Mouse (Mus musculus): ENCODE measurements at regions not wholly inside any gene's neighbourhood (a gene's known extent, or its start where the extent isn't known, plus 50 kb on each side); places are given as distances from the start of the nearest gene placed in this dataset.

- H3K4me3 ChIP-seq (ENCODE audit: insufficient read depth in 1 of 2, low read depth in 1 of 2, low read length in 2 of 2, poor library complexity in 1 of 2, severe bottlenecking in 1 of 2): no peak overlapping the region
- H3K9me3 ChIP-seq (ENCODE audit: control insufficient read depth, insufficient read depth, low read depth, low read length): no peaks in the 10 kb centered on the region
- DNase-seq (ENCODE audit: low read depth, low spot score): no peak
- in situ Hi-C loops (cut with MboI; ENCODE audit: low sequenced_read_pairs in 2 of 2, unreplicated experiment in 2 of 2): no loop called here
- H3K27ac ChIP-seq (ENCODE audit: insufficient read depth, low read depth, low read length, poor library complexity, severe bottlenecking): no peak overlapping the region
- TF ChIP-seq ZC3H11A (IDR thresholded peaks at IDR 0.05; ENCODE audit: borderline replicate concordance, low read depth, low read length) (no peak), ZNF384 (IDR thresholded peaks at IDR 0.05; ENCODE audit: low read depth, low read length) (no peak), MAFK (IDR thresholded peaks at IDR 0.05; ENCODE audit: insufficient read depth, low read depth, low read length) (no peak), HCFC1 (IDR thresholded peaks at IDR 0.05; ENCODE audit: borderline replicate concordance, insufficient read depth, low read length) (no peak), CHD2 (IDR thresholded peaks at IDR 0.05; ENCODE audit: low read depth, low read length) (no peak)
- no peak overlapping the region for H3K9ac ChIP-seq (ENCODE audit: insufficient read depth, low read depth, low read length, poor library complexity, severe bottlenecking)
- H3K36me3 ChIP-seq (ENCODE audit: control insufficient read depth, insufficient read depth, low read length, poor library complexity, severe bottlenecking): no peaks in the 10 kb centered on the region
- H3K4me1 ChIP-seq (ENCODE audit: control insufficient read depth in 2 of 2, insufficient read depth in 2 of 2, low read length in 2 of 2, poor library complexity in 1 of 2): no peaks in the 10 kb centered on the region
Measured at GRCm38 (mm10) chr11:63712053-63712864, 209.8 kb downstream of the Hs3st3b1 start.

GRCm38 (mm10) chr11:63722261-63722660 is 199.8 kb downstream of the Hs3st3b1 start:
- in situ Hi-C loops (cut with MboI; ENCODE audit: low sequenced_read_pairs in 2 of 2, unreplicated experiment in 2 of 2): no loop called here
- Histone ChIP-seq H3K36me3 (ENCODE audit: control insufficient read depth, insufficient read depth, low read length, poor library complexity, severe bottlenecking) (no peaks in the 10 kb centered on the region), H3K9ac (ENCODE audit: insufficient read depth, low read depth, low read length, poor library complexity, severe bottlenecking) (no peak overlapping the region), H3K4me1 (ENCODE audit: control insufficient read depth in 2 of 2, insufficient read depth in 2 of 2, low read length in 2 of 2, poor library complexity in 1 of 2) (no peaks in the 10 kb centered on the region), H3K27ac (ENCODE audit: insufficient read depth, low read depth, low read length, poor library complexity, severe bottlenecking) (no peak overlapping the region), H3K4me3 (ENCODE audit: insufficient read depth in 1 of 2, low read depth in 1 of 2, low read length in 2 of 2, poor library complexity in 1 of 2, severe bottlenecking in 1 of 2) (no peak overlapping the region), H3K9me3 (ENCODE audit: control insufficient read depth, insufficient read depth, low read depth, low read length) (no peaks in the 10 kb centered on the region)
- TF ChIP-seq MAFK (IDR thresholded peaks at IDR 0.05; ENCODE audit: insufficient read depth, low read depth, low read length) (peak; percentile 81; the same call in 1 of the 2 replicates), ZC3H11A (IDR thresholded peaks at IDR 0.05; ENCODE audit: borderline replicate concordance, low read depth, low read length) (no peak)
- no peak for DNase-seq (ENCODE audit: low read depth, low spot score)

- H3K27ac ChIP-seq (ENCODE audit: insufficient read depth, low read depth, low read length, poor library complexity, severe bottlenecking): no peak overlapping the region
- H3K4me1 ChIP-seq (ENCODE audit: control insufficient read depth in 2 of 2, insufficient read depth in 2 of 2, low read length in 2 of 2, poor library complexity in 1 of 2): no peaks in the 10 kb centered on the region
Measured at GRCm38 (mm10) chr11:63730880-63731279, 191.2 kb downstream of the Hs3st3b1 start.

GRCm38 (mm10) chr11:63753260-63753659 is 168.8 kb downstream of the Hs3st3b1 start:
- TF ChIP-seq HCFC1 (IDR thresholded peaks at IDR 0.05; ENCODE audit: borderline replicate concordance, insufficient read depth, low read length): no peak
- TF ChIP-seq MAFK (IDR thresholded peaks at IDR 0.05; ENCODE audit: insufficient read depth, low read depth, low read length): no peak
- TF ChIP-seq CHD2 (IDR thresholded peaks at IDR 0.05; ENCODE audit: low read depth, low read length): no peak
- TF ChIP-seq ZC3H11A (IDR thresholded peaks at IDR 0.05; ENCODE audit: borderline replicate concordance, low read depth, low read length): no peak
- TF ChIP-seq ZNF384 (IDR thresholded peaks at IDR 0.05; ENCODE audit: low read depth, low read length): no peak
- no peaks in the 10 kb centered on the region for H3K9me3 ChIP-seq (ENCODE audit: control insufficient read depth, insufficient read depth, low read depth, low read length)
- H3K9ac ChIP-seq (ENCODE audit: insufficient read depth, low read depth, low read length, poor library complexity, severe bottlenecking): no peak overlapping the region
- in situ Hi-C loops (cut with MboI; ENCODE audit: low sequenced_read_pairs in 2 of 2, unreplicated experiment in 2 of 2): no loop called here
- H3K4me1 ChIP-seq (ENCODE audit: control insufficient read depth in 2 of 2, insufficient read depth in 2 of 2, low read length in 2 of 2, poor library complexity in 1 of 2): no peaks in the 10 kb centered on the region
- H3K27ac ChIP-seq (ENCODE audit: insufficient read depth, low read depth, low read length, poor library complexity, severe bottlenecking): no peak overlapping the region
- no peak overlapping the region for H3K4me3 ChIP-seq (ENCODE audit: insufficient read depth in 1 of 2, low read depth in 1 of 2, low read length in 2 of 2, poor library complexity in 1 of 2, severe bottlenecking in 1 of 2)
- H3K36me3 ChIP-seq (ENCODE audit: control insufficient read depth, insufficient read depth, low read length, poor library complexity, severe bottlenecking): no peaks in the 10 kb centered on the region
- no peak for DNase-seq (ENCODE audit: low read depth, low spot score)

More at GRCm38 (mm10) chr11:63730880-63731279, 191.2 kb downstream of the Hs3st3b1 start:
- Histone ChIP-seq H3K4me3 (ENCODE audit: insufficient read depth in 1 of 2, low read depth in 1 of 2, low read length in 2 of 2, poor library complexity in 1 of 2, severe bottlenecking in 1 of 2) (no peak overlapping the region), H3K9ac (ENCODE audit: insufficient read depth, low read depth, low read length, poor library complexity, severe bottlenecking) (no peak overlapping the region), H3K36me3 (ENCODE audit: control insufficient read depth, insufficient read depth, low read length, poor library complexity, severe bottlenecking) (no peaks in the 10 kb centered on the region), H3K9me3 (ENCODE audit: control insufficient read depth, insufficient read depth, low read depth, low read length) (no peaks in the 10 kb centered on the region)
- no peak for TF ChIP-seq HCFC1 (IDR thresholded peaks at IDR 0.05; ENCODE audit: borderline replicate concordance, insufficient read depth, low read length)
- DNase-seq (ENCODE audit: low read depth, low spot score): no peak
- in situ Hi-C loops (cut with MboI; ENCODE audit: low sequenced_read_pairs in 2 of 2, unreplicated experiment in 2 of 2): no loop called here

- TF ChIP-seq CHD2 (IDR thresholded peaks at IDR 0.05; ENCODE audit: low read depth, low read length): no peak
- in situ Hi-C loops (cut with MboI; ENCODE audit: low sequenced_read_pairs in 2 of 2, unreplicated experiment in 2 of 2): no loop called here
- H3K27ac ChIP-seq (ENCODE audit: insufficient read depth, low read depth, low read length, poor library complexity, severe bottlenecking): no peak overlapping the region
Measured at GRCm38 (mm10) chr11:63754826-63755225, 167.3 kb downstream of the Hs3st3b1 start.

More at GRCm38 (mm10) chr11:63754826-63755225, 167.3 kb downstream of the Hs3st3b1 start:
- Histone ChIP-seq H3K9ac (ENCODE audit: insufficient read depth, low read depth, low read length, poor library complexity, severe bottlenecking) (no peak overlapping the region), H3K36me3 (ENCODE audit: control insufficient read depth, insufficient read depth, low read length, poor library complexity, severe bottlenecking) (no peaks in the 10 kb centered on the region), H3K4me1 (ENCODE audit: control insufficient read depth in 2 of 2, insufficient read depth in 2 of 2, low read length in 2 of 2, poor library complexity in 1 of 2) (no peaks in the 10 kb centered on the region), H3K4me3 (ENCODE audit: insufficient read depth in 1 of 2, low read depth in 1 of 2, low read length in 2 of 2, poor library complexity in 1 of 2, severe bottlenecking in 1 of 2) (no peak overlapping the region), H3K9me3 (ENCODE audit: control insufficient read depth, insufficient read depth, low read depth, low read length) (no peaks in the 10 kb centered on the region)
- DNase-seq (ENCODE audit: low read depth, low spot score): no peak

Measured in ES-E14 (cell line).